Mouse (Mus musculus) heart, embryonic 13.5 days (tissue): ENCODE measurements around the gene Ucp3. TPM values are rescaled to one million over a fixed set of nuclear protein-coding genes. Genes with fewer than 3 reads are reported as not detected.
A peak's percentile ranks its signal among the peaks of the same experiment; 100 is the strongest.

Source experiments
- ATAC-seq: fragments of 200-750 bp; cut with Nextera tagmentation; 2 replicates; pipeline ENCODE4 v1.8.0; 2017; ENCODE audit warnings: moderate TSS enrichment; ENCODE audit not compliant: insufficient number of reproducible peaks, low FRiP score, low TSS enrichment; ENCODE audit errors: extremely low read depth
- H3K27ac ChIP-seq: fragments of 300-500 bp; sonication (generic); replicated peaks from 2 replicates; pipeline ENCODE4 v1.5.1; 2015; ENCODE audit warnings: moderate library complexity, mild to moderate bottlenecking, inconsistent platforms
- H3K27me3 ChIP-seq: fragments of 300-500 bp; sonication (generic); replicated peaks from 2 replicates; pipeline ENCODE4 v1.6.1; 2015; ENCODE audit warnings: mild to moderate bottlenecking, inconsistent platforms
- H3K36me3 ChIP-seq: fragments of 300-500 bp; sonication (generic); 2 replicates; pipeline ENCODE4 v1.6.1; 2015; ENCODE audit warnings: mild to moderate bottlenecking, inconsistent platforms
- H3K4me1 ChIP-seq: fragments of 300-500 bp; sonication (generic); 2 replicates; pipeline ENCODE4 v1.6.1; 2015; ENCODE audit warnings: inconsistent platforms
- H3K4me2 ChIP-seq: fragments of 300-500 bp; sonication (generic); 2 replicates; pipeline ENCODE4 v1.6.1; 2015; ENCODE audit warnings: inconsistent platforms, mild to moderate bottlenecking, moderate library complexity
- H3K4me3 ChIP-seq: fragments of 300-500 bp; sonication (generic); 2 replicates; pipeline ENCODE4 v1.5.1; 2015; ENCODE audit warnings: moderate library complexity, mild to moderate bottlenecking, inconsistent platforms
- H3K9ac ChIP-seq: fragments of 300-500 bp; sonication (generic); 2 replicates; pipeline ENCODE4 v1.6.1; 2015; ENCODE audit warnings: inconsistent platforms, mild to moderate bottlenecking, moderate library complexity
- H3K9me3 ChIP-seq: fragments of 300-500 bp; sonication (generic); 2 replicates; pipeline ENCODE4 v1.6.1; 2016; ENCODE audit warnings: inconsistent platforms
- WGBS: fragments of 180-500 bp; shearing (Covaris S2); methylation state at CpG from one replicate; pipeline ENCODE4 v1.1.7; 2015; ENCODE audit warnings: mixed read lengths; 5-methylcytosine and 5-hydroxymethylcytosine counted together
- polyA plus RNA-seq: library from polyadenylated mRNA; unstranded; fragments of >200 nt; fragmentation: Nextera tagmentation; extraction: Ambion mirVana; gene quantifications from 2 replicates; pipeline ENCODE4 v1.2.1, GENCODE M21; 2015

Gene Ucp3
- polyA plus RNA-seq, 1 experiment from 2014 or later, result 0.07 TPM

GRCm38 (mm10) chr7:100501027-100501843 is 28.4 kb downstream of the Ucp3 start:
- H3K27ac ChIP-seq, result no peak overlapping the region
- ATAC-seq, result no peak
- peaks cover 38% of the 10 kb centered on the region for H3K36me3 ChIP-seq
- 71% methylated on average over 6 of the region's 6 CpGs for WGBS
- no peaks in the 10 kb centered on the region for H3K9me3 ChIP-seq
- H3K4me3 ChIP-seq, result no peak overlapping the region
- no peaks in the 10 kb centered on the region for H3K27me3 ChIP-seq
- H3K4me2 ChIP-seq, result no peak overlapping the region
- H3K4me1 ChIP-seq, result peaks cover 15% of the 10 kb centered on the region
- no peak overlapping the region for H3K9ac ChIP-seq

- no peak overlapping the region for H3K4me2 ChIP-seq
- no peak for ATAC-seq
- H3K4me1 ChIP-seq, result peaks cover 8% of the 10 kb centered on the region
- H3K9me3 ChIP-seq, result no peaks in the 10 kb centered on the region
- no peaks in the 10 kb centered on the region for H3K27me3 ChIP-seq
- no peak overlapping the region for H3K27ac ChIP-seq
- WGBS, result 55% methylated on average over 2 of the region's 2 CpGs
- peaks cover 31% of the 10 kb centered on the region for H3K36me3 ChIP-seq
- no peak overlapping the region for H3K4me3 ChIP-seq
- no peak overlapping the region for H3K9ac ChIP-seq
Measured at GRCm38 (mm10) chr7:100501844-100502373, 29.1 kb downstream of the Ucp3 start.

- no peaks in the 10 kb centered on the region for H3K9me3 ChIP-seq
- no peaks in the 10 kb centered on the region for H3K27me3 ChIP-seq
- WGBS, result 71% methylated on average over 7 of the region's 7 CpGs
- H3K27ac ChIP-seq, result no peak overlapping the region
- ATAC-seq, result no peak
- peaks cover 26% of the 10 kb centered on the region for H3K36me3 ChIP-seq
- H3K4me1 ChIP-seq, result peaks cover 6% of the 10 kb centered on the region
- H3K4me3 ChIP-seq, result no peak overlapping the region
- H3K4me2 ChIP-seq, result no peak overlapping the region
- no peak overlapping the region for H3K9ac ChIP-seq
Measured at GRCm38 (mm10) chr7:100502374-100502922, 29.7 kb downstream of the Ucp3 start.

GRCm38 (mm10) chr7:100503076-100503475 is 30.3 kb downstream of the Ucp3 start:
- Histone ChIP-seq H3K4me2 (no peak overlapping the region), H3K9ac (no peak overlapping the region), H3K9me3 (no peaks in the 10 kb centered on the region), H3K27me3 (no peaks in the 10 kb centered on the region), H3K4me3 (no peak overlapping the region), H3K36me3 (peaks cover 20% of the 10 kb centered on the region), H3K27ac (no peak overlapping the region), H3K4me1 (peaks cover 6% of the 10 kb centered on the region)
- no peak for ATAC-seq
- 77% methylated on average over 5 of the region's 5 CpGs for WGBS

GRCm38 (mm10) chr7:100504740-100505487 is 32.1 kb downstream of the Ucp3 start:
- H3K9me3 ChIP-seq, result no peaks in the 10 kb centered on the region
- 76% methylated on average over 13 of the region's 13 CpGs for WGBS

GRCm38 (mm10) chr7:100506494-100506893 is 33.7 kb downstream of the Ucp3 start:
- no peak overlapping the region for H3K9ac ChIP-seq
- no peaks in the 10 kb centered on the region for H3K27me3 ChIP-seq
- H3K4me1 ChIP-seq, result no peaks in the 10 kb centered on the region; the same call in 1 of the 2 replicates
- no peak overlapping the region for H3K4me2 ChIP-seq
- no peak overlapping the region for H3K4me3 ChIP-seq
- H3K27ac ChIP-seq, result no peak overlapping the region
- WGBS, result 70% methylated on average over 4 of the region's 4 CpGs
- ATAC-seq, result no peak
- H3K36me3 ChIP-seq, result no peaks in the 10 kb centered on the region
- no peaks in the 10 kb centered on the region for H3K9me3 ChIP-seq

More at GRCm38 (mm10) chr7:100504740-100505487, 32.1 kb downstream of the Ucp3 start:
- no peak for ATAC-seq
- Histone ChIP-seq H3K36me3 (peaks cover 1% of the 10 kb centered on the region; the same call in 1 of the 2 replicates), H3K4me2 (no peak overlapping the region), H3K4me3 (no peak overlapping the region), H3K27ac (no peak overlapping the region), H3K27me3 (no peaks in the 10 kb centered on the region), H3K4me1 (peaks cover 6% of the 10 kb centered on the region), H3K9ac (no peak overlapping the region)

GRCm38 (mm10) chr7:100508670-100509069 is 35.9 kb downstream of the Ucp3 start:
- no peak overlapping the region for H3K4me2 ChIP-seq
- no peak for ATAC-seq
- H3K27me3 ChIP-seq, result peaks cover 17% of the 10 kb centered on the region
- H3K36me3 ChIP-seq, result no peaks in the 10 kb centered on the region
- WGBS, result 44% methylated on average over 3 of the region's 3 CpGs
- H3K4me3 ChIP-seq, result no peak overlapping the region
- no peak overlapping the region for H3K9ac ChIP-seq
- no peaks in the 10 kb centered on the region for H3K9me3 ChIP-seq
- no peak overlapping the region for H3K27ac ChIP-seq
- no peaks in the 10 kb centered on the region; the same call in 1 of the 2 replicates for H3K4me1 ChIP-seq

- Histone ChIP-seq H3K9ac (no peak overlapping the region), H3K9me3 (no peaks in the 10 kb centered on the region), H3K4me3 (no peak overlapping the region), H3K27ac (no peak overlapping the region), H3K4me2 (no peak overlapping the region), H3K27me3 (peaks cover 25% of the 10 kb centered on the region), H3K4me1 (no peaks in the 10 kb centered on the region; the same call in 1 of the 2 replicates), H3K36me3 (no peaks in the 10 kb centered on the region)
- WGBS, result 67% methylated on average over 8 of the region's 8 CpGs
- no peak for ATAC-seq
Measured at GRCm38 (mm10) chr7:100511602-100512001, 38.8 kb downstream of the Ucp3 start.

- Histone ChIP-seq H3K9me3 (no peaks in the 10 kb centered on the region), H3K36me3 (no peaks in the 10 kb centered on the region), H3K4me1 (no peaks in the 10 kb centered on the region; the same call in 1 of the 2 replicates), H3K27ac (no peak within 1 kb of the TSS), H3K4me2 (peak within 1 kb of the TSS; percentile 39), H3K9ac (no peak within 1 kb of the TSS), H3K4me3 (0 out of 2 replicates have a peak within 1 kb of the TSS, but pooled peaks have one; percentile 6), H3K27me3 (peaks cover 25% of the 10 kb centered on the region)
- ATAC-seq, result no peak
- WGBS, result 43% methylated on average over 11 of the region's 11 CpGs
Measured at GRCm38 (mm10) chr7:100514573-100514972, 41.8 kb downstream of the Ucp3 start, which contains the start of gene Dnajb13. Gene Dnajb13 (minus strand): TSS chr7:100514960.

GRCm38 (mm10) chr7:100520204-100520603 is 47.4 kb downstream of the Ucp3 start:
- Histone ChIP-seq H3K9ac (no peak overlapping the region), H3K4me3 (no peak overlapping the region), H3K4me2 (no peak overlapping the region), H3K36me3 (no peaks in the 10 kb centered on the region), H3K27ac (no peak overlapping the region), H3K27me3 (0 out of 2 replicates have a peak, but pooled peaks cover 2% of the 10 kb centered on the region), H3K4me1 (no peaks in the 10 kb centered on the region), H3K9me3 (no peaks in the 10 kb centered on the region)
- ATAC-seq, result no peak
- WGBS, result 52% methylated on average over 7 of the region's 7 CpGs
